Mouse (Mus musculus) adipocyte (in vitro differentiated cells): ENCODE measurements at regions not wholly inside any gene's neighbourhood (a gene's known extent, or its start where the extent isn't known, plus 50 kb on each side); places are given as distances from the start of the nearest gene placed in this dataset.

Experiments
- DNase-seq: peaks from one replicate; pipeline ENCODE4 v3.0.0-alpha.2; 2016; ENCODE audit warnings: low spot score

GRCm38 (mm10) chr19:45288722-45289121, 53.1 kb upstream of the Lbx1 start:
- no peak for DNase-seq

- DNase-seq = no peak
Measured at GRCm38 (mm10) chr19:45297812-45298211, 62.2 kb upstream of the Lbx1 start.

- no peak for DNase-seq
Measured at GRCm38 (mm10) chr19:45299341-45299740, 63.7 kb upstream of the Lbx1 start.

GRCm38 (mm10) chr19:45299768-45300167, 63.8 kb upstream of the Btrc start:
- no peak for DNase-seq

GRCm38 (mm10) chr19:45300691-45301431, 62.7 kb upstream of the Btrc start:
- no peak for DNase-seq

- DNase-seq = no peak
Measured at GRCm38 (mm10) chr19:45301432-45301732, 62.2 kb upstream of the Btrc start.

- no peak for DNase-seq
Measured at GRCm38 (mm10) chr19:45301733-45302547, 61.6 kb upstream of the Btrc start.

- DNase-seq = no peak
Measured at GRCm38 (mm10) chr19:45302548-45303241, 60.8 kb upstream of the Btrc start.

- DNase-seq = no peak
Measured at GRCm38 (mm10) chr19:45304538-45304937, 59.0 kb upstream of the Btrc start.

- DNase-seq = no peak
Measured at GRCm38 (mm10) chr19:45307299-45308275, 55.9 kb upstream of the Btrc start.

- DNase-seq = peak; percentile 45
Measured at GRCm38 (mm10) chr19:45308676-45309275, 54.8 kb upstream of the Btrc start.

GRCm38 (mm10) chr19:45310291-45310881, 53.1 kb upstream of the Btrc start:
- no peak for DNase-seq

- DNase-seq = no peak
Measured at GRCm38 (mm10) chr19:45310944-45311603, 52.5 kb upstream of the Btrc start.

GRCm38 (mm10) chr19:45311831-45312537, 51.5 kb upstream of the Btrc start:
- DNase-seq = no peak

GRCm38 (mm10) chr19:45312713-45313365, 50.7 kb upstream of the Btrc start:
- DNase-seq = no peak
